Mouse (Mus musculus): ENCODE results near the gene Gm21974.

- no peak for TF ChIP-seq CTCF (conservative IDR thresholded peaks at IDR 0.05; ENCODE audit: low read length)
- TF ChIP-seq POU5F1 (IDR thresholded peaks at IDR 0.05; ENCODE audit: borderline replicate concordance, low read length), result no peak
These were observed 45.0 kb downstream of the Gm21974 start for GRCm38 (mm10) chr7:127849973-127850875.

Measured in E14TG2a.4 (cell line).